Mouse (Mus musculus): Measurements from ENCODE around the gene Pptc7.

Gene Pptc7

GRCm38 (mm10) chr5:122336554-122337294, 52.6 kb downstream of the Pptc7 start:
- DNase-seq = no peak

GRCm38 (mm10) chr5:122342874-122343273, 58.7 kb downstream of the Pptc7 start:
- DNase-seq = no peak

- DNase-seq = no peak
These were observed 59.6 kb downstream of the Pptc7 start for GRCm38 (mm10) chr5:122343768-122344167.

- peak; percentile 77 for DNase-seq
These were observed 60.1 kb downstream of the Pptc7 start for GRCm38 (mm10) chr5:122344260-122344659.

GRCm38 (mm10) chr5:122345777-122346176, 61.6 kb downstream of the Pptc7 start:
- DNase-seq = no peak

DNA sequence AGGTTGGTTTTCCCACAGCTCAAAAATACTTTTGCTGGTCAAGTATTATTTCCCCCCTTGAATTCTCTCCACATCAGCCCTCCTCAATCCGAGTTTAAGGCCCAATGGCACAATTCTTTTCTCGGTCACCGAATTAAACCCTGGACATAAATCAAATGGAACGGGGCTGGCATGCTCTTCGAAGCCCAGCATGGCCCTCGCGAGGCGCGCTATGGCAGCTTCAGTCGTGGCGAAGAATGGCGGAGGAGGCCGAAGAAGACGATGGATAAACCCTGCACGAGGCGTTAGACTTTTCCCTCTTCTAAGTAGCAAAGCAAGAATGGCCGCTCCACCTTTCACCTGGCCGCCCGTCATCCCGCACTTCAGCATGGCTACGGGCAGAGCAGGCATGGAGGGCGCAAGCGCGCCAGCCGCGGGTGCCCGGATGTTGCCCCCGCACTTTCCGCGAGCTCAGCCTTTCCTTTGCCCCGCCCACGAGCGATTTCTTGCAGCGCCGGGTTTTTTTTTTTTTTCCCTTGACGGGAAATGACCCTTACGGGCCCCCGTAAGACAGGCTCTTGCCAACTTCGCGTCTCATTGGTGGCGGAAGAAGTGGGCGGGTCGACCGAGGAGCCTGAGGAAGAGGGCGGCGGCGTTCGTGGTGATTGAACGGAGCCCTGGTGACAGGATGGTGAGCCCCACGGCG, 69.8 kb downstream of the Pptc7 start, which contains the start of the genes Rad9b and Vps29:
Gene Rad9b (minus strand): TSS at position 427 of the 685 bp plus-strand sequence.
Gene Vps29 (plus strand): TSS at position 563 of the 685 bp plus-strand sequence.
- DNase-seq = peak; percentile 100

DNA sequence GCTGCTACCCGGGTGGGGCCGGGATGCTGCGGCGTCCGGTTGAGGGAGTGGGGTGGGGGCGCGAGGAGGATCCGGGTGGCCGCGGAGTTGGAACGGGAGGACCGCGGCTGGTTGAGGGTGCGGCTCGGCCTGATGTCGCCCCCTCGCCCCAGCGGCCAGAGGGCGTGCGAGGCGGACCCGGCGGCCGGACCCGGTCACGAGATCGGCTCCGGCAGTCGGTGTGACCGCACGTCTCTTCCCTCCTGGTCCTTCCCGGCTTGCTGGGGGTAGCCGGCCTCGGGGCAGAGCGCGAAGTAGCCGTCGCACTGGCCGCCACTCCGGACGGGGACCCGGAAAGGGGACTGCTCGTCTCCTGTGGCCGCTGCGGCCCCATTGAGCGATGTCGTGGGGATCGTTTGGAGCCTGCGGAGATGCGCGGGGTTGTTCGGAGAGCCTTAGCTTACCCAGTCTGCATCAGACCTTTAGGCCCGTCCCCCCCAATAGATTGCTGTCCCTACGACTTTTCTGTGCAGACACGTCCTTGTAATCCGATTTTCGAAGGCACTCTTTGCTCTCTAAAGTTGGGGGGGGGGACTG, 70.4 kb downstream of the Pptc7 start:
- no peak for DNase-seq

DNA sequence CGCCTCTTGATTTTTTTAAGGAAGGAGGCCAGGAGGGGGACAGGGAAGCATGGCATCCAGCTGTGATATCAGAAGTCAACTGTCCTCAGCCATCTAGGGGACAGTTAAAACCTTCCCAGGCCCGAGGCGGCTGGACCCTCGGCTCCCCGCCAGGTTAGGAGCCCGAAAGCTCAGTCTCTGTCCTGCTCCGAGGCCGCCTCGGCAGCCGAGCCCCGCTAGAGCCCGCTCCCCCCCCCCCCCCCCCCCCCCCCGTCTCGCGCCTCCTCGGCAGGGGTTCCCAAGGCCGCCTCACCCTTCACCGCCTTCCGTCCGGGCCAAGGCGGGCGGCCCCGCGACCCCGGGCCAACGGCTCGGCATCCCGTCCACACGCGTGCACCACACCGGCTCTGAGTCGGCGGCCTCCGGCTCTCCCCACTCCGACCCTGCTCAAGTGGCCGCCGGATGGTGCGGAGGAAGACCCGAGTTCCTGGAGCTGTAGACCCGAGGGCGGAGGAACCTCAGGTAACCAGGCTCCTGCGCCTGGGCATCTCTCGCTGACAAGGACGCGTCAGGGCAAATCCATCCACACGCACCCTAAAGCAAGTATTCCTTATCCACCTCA, 87.5 kb downstream of the Pptc7 start, which contains the start of gene Gpn3:
Gene Gpn3 (plus strand): TSS at position 286 of the 601 bp plus-strand sequence.
- DNase-seq = peak; percentile 34

DNA sequence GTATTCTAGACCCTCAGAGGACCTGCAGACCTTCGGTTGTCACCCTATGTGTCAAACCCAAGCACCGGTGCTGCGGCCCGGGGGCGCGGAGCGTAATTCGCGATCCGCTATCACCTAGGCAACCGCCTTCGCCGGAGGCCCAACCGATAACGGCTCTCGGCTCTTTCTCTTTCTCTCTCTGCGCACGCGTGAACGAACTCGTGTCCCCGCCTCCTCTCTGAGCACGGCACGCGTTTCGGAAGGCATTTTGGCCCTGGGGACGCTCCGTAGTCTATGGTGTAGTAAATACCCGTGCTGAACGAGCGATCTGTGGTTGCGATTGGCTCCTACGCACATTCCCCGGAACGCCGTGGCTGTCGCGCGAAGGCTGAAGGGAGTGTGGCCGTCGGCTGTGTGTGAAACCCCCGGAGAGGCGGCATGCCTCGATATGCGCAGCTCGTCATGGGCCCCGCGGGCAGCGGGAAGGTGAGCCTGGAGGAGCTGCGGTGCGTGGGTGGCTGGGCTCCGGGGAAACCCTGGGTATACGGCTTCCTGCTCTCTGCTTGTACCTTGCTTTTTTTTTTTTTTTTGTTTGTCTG, 88.1 kb downstream of the Pptc7 start, which contains the start of gene Fam216a:
Gene Fam216a (minus strand): TSS at position 173 of the 578 bp plus-strand sequence.
- peak; percentile 100 for DNase-seq

DNA sequence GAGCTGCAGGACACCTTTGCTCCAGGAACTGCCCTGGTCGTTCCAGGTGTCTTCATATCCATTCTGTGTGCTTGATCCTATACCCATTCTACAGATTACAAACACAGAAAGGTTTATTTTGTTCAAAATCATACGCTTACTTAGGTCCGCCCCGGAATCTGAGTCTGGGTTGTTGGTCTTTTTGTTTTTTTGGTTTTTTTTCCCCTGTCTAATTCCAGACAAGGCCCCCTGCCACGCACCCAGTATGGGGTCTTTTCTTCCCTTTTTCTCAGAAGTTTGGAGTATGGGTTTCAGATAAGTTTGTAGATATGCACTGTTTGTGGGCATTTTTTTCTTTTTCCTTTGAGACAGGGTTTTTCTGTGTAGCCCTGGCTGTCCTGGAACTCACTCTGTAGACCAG, 88.7 kb downstream of the Pptc7 start:
- no peak for DNase-seq
